Mouse (Mus musculus) heart, adult 2 months (tissue): ENCODE results near the gene Krt4.

ENCODE experiments used
- CTCF ChIP-seq: fragments of 200-600 bp; IDR thresholded peaks from 2 replicates; pipeline ENCODE4 v1.8.1; 2022; ENCODE audit warnings: antibody characterized with exemption, mild to moderate bottlenecking, moderate library complexity
- EP300 ChIP-seq: fragments of 200-500 bp; IDR thresholded peaks from 2 replicates; pipeline ENCODE4 v1.6.1; 2011; ENCODE audit warnings: low read depth, low read length, control low read depth; ENCODE audit not compliant: insufficient read depth
- POLR2A ChIP-seq: fragments of 200-500 bp; IDR thresholded peaks from 2 replicates; pipeline ENCODE4 v1.6.1; 2011; ENCODE audit warnings: mild to moderate bottlenecking, low read depth, low read length, control low read depth; ENCODE audit not compliant: insufficient read depth

DNA sequence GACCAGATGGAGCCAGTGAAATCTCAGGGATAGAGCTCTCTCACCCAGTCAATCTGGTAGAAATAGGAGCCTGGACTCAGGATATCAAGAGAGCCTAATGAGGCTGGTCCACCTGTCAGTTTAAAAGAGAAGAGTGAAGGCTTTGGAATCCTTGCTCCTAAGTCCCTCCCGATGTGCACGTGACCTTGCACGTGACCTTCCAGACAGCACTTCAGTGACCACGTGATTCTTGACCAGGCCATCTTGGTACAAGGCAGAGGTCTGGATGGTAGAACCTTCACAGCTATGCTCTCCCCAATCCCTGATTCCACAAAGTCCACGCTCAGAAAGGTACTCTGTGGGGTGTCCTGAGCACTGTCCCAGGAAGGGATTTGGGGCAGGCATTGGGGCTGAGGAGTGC, 19.7 kb downstream of the Krt4 start:
- TF ChIP-seq CTCF, result no peak
- no peak for TF ChIP-seq EP300
- no peak for TF ChIP-seq POLR2A
